Mouse (Mus musculus) mouse trophoblast stem cell (cell line): Measurements from ENCODE around the gene Ndufb4.
"Not testable (repeated sequence)": the region's sequence is repeated elsewhere in the genome, so short reads cannot be mapped to it uniquely, and the experiment has no call there.

ENCODE experiments used
- in situ Hi-C, 2 experiments: fragments of 300-500 bp; cut with MseI, MboI; formaldehyde crosslinking; loops; 2 replicates in 1 of 2; 3 replicates in 1 of 2; pipeline ENCODE4 v1.15.1; 2025

Gene Ndufb4

GRCm38 (mm10) chr16:37653731-37654657 is at the start of gene Ndufb4:
TSS of gene Ndufb4 (minus strand) at chr16:37654453.
- in situ Hi-C loops = no loop called here

- in situ Hi-C loops = no loop called here
Measured at GRCm38 (mm10) chr16:37703884-37704283, 49.6 kb upstream of the Ndufb4 start.

GRCm38 (mm10) chr16:37700071-37700470 is 45.8 kb upstream of the Ndufb4 start:
- in situ Hi-C loops = not testable (repeated sequence)

- in situ Hi-C loops = no loop called here
Measured at GRCm38 (mm10) chr16:37698767-37699166, 44.5 kb upstream of the Ndufb4 start.

- in situ Hi-C loops = no loop called here
Measured at GRCm38 (mm10) chr16:37697271-37697670, 43.0 kb upstream of the Ndufb4 start.

GRCm38 (mm10) chr16:37690932-37691730 is 36.9 kb upstream of the Ndufb4 start:
- in situ Hi-C loops = no loop called here

- in situ Hi-C loops = no loop called here
Measured at GRCm38 (mm10) chr16:37690465-37690864, 36.2 kb upstream of the Ndufb4 start.

- in situ Hi-C loops = loop anchor here (10.0 kb wide), 1 partner anchor 125 kb away; no protein-coding TSS in a partner anchor
Measured at GRCm38 (mm10) chr16:37689934-37690333, 35.7 kb upstream of the Ndufb4 start.

GRCm38 (mm10) chr16:37689251-37689926 is 35.1 kb upstream of the Ndufb4 start:
- in situ Hi-C loops = loop anchor here (10.0 kb wide), 1 partner anchor 125 kb away; no protein-coding TSS in a partner anchor

- in situ Hi-C loops = loop anchor here (10.0 kb wide), 1 partner anchor 127 kb away; no protein-coding TSS in a partner anchor
Measured at GRCm38 (mm10) chr16:37688181-37688580, 33.9 kb upstream of the Ndufb4 start.

- in situ Hi-C loops = loop anchor here (10.0 kb wide), 1 partner anchor 127 kb away; no protein-coding TSS in a partner anchor
Measured at GRCm38 (mm10) chr16:37687301-37687980, 33.2 kb upstream of the Ndufb4 start.

- in situ Hi-C loops = loop anchor here (10.0 kb wide), 1 partner anchor 128 kb away; no protein-coding TSS in a partner anchor
Measured at GRCm38 (mm10) chr16:37686834-37687233, 32.6 kb upstream of the Ndufb4 start.

GRCm38 (mm10) chr16:37685946-37686600 is 31.8 kb upstream of the Ndufb4 start:
- in situ Hi-C loops = loop anchor here (10.0 kb wide), 1 partner anchor 129 kb away; no protein-coding TSS in a partner anchor

GRCm38 (mm10) chr16:37684634-37685441 is 30.6 kb upstream of the Ndufb4 start:
- in situ Hi-C loops = loop anchor here (10.0 kb wide), 1 partner anchor 130 kb away; no protein-coding TSS in a partner anchor

- in situ Hi-C loops = loop anchor here (10.0 kb wide), 1 partner anchor 131 kb away; no protein-coding TSS in a partner anchor
Measured at GRCm38 (mm10) chr16:37684259-37684633, 30.0 kb upstream of the Ndufb4 start.

GRCm38 (mm10) chr16:37683154-37684130 is 29.2 kb upstream of the Ndufb4 start:
- in situ Hi-C loops = loop anchor here (10.0 kb wide), 1 partner anchor 131 kb away; no protein-coding TSS in a partner anchor

GRCm38 (mm10) chr16:37682309-37682975 is 28.2 kb upstream of the Ndufb4 start:
- in situ Hi-C loops = loop anchor here (10.0 kb wide), 1 partner anchor 132 kb away; no protein-coding TSS in a partner anchor
